Mouse (Mus musculus): ENCODE measurements around the gene Gnas. TPM values are rescaled to one million over a fixed set of nuclear protein-coding genes. Genes with fewer than 3 reads are reported as not detected.
"Not testable (repeated sequence)": the region's sequence is repeated elsewhere in the genome, so short reads cannot be mapped to it uniquely, and the experiment has no call there.

Gnas gene
- polyA plus RNA-seq, 1 experiment: 173 TPM

DNA sequence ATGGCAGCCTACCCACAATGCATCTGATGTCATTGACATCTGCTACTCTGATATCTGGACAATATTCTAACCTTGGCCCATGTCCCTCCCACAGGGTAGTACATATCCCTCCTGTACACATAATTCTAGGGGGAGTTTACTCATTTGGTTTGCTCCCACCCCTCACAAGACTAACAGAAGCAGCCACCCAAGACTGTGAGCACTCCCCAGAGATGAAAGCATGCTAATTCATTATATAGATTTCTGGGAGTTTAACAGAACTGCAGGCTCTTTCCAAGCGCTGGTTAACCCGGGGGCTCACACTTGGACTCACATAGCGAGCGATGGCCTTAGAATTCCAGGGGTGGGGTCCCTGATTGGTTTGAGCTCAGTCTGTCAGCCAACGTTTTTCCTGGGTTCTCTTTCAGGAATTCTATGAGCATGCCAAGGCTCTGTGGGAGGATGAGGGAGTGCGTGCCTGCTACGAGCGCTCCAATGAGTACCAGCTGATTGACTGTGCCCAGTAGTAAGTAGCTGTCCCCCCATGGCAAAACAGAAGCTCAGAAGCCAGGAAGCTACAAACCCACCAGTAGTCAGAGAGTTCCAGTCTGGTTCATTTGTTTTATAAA, 58.8 kb downstream of the Gnas start:
- WGBS: 88% methylated on average over 8 of the region's 8 CpGs
- Histone ChIP-seq H3K4me1 (ENCODE audit: control insufficient read depth, insufficient read depth, low read length) (no peaks in the 10 kb centered on the region; the same call in 1 of the 2 replicates), H3K27ac (ENCODE audit: control insufficient read depth, insufficient read depth, low read depth, low read length, poor library complexity) (no peak overlapping the region; the same call in 1 of the 2 replicates), H3K4me3 (replicated peaks; ENCODE audit: control insufficient read depth, low read depth, low read length) (no peak overlapping the region)
- TF ChIP-seq POLR2A (IDR thresholded peaks at IDR 0.05; ENCODE audit: borderline replicate concordance, control insufficient read depth, low read depth, low read length) (no peak), CTCF (IDR thresholded peaks at IDR 0.05; ENCODE audit: control insufficient read depth, insufficient read depth, low read length) (no peak)

DNA sequence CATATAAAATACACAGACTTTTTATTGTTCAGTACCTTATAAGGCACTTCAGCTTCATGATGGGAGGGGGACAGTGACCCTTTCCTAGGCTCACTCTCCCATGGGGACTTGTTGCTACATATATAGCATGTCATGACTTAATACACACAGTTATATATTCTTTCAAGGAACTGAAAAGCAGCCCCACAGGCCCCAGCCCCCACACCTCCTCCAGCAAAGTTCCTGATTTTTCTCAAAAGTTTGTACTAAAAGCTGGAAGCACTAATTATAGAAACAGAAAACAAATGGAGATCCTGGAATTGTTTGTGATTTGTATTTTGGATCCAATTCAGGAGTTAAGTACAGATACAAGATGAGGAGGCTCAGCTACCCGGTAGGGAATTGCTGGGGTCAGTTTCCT, 59.4 kb downstream of the Gnas start:
- no peaks in the 10 kb centered on the region; the same call in 1 of the 2 replicates for H3K4me1 ChIP-seq (ENCODE audit: control insufficient read depth, insufficient read depth, low read length)
- no peak overlapping the region for H3K4me3 ChIP-seq (replicated peaks; ENCODE audit: control insufficient read depth, low read depth, low read length)
- H3K27ac ChIP-seq (ENCODE audit: control insufficient read depth, insufficient read depth, low read depth, low read length, poor library complexity): no peak overlapping the region
- TF ChIP-seq CTCF (IDR thresholded peaks at IDR 0.05; ENCODE audit: control insufficient read depth, insufficient read depth, low read length) (no peak), POLR2A (IDR thresholded peaks at IDR 0.05; ENCODE audit: borderline replicate concordance, control insufficient read depth, low read depth, low read length) (no peak)
- WGBS: 17% methylated on average over 1 of the region's 1 CpGs

DNA sequence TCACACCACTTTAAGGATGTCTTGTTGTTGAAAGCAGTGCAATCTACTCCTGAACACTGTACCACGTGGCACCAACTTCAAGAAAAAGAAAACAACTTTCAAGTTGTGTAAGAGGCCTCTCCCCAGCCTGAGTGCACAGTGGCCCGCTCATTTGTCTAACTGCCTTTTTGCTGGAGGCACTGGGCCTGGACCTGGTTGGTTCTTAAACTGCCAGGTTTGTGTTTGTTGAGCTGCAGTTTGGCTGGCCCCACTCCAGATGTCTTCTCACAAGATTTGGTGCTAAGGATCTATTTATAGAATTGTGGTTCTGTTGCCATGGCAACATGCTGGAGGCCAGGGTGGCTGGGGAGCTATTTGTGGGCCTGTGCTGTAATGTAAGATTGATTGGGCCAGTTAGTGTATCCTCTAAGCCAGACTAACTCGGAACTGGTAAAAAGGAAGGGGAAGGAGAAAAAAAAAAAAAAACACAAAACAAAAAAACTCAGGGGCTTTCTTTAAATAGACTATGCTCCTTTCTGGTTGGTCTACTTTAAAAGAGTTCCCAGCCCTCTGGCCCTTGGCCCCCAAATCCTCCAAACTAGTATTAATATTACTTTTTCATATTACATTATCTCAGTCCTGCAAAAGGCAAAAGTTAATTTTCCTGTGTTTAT, 60.0 kb downstream of the Gnas start:
- H3K4me3 ChIP-seq (replicated peaks; ENCODE audit: control insufficient read depth, low read depth, low read length): no peak overlapping the region
- peak overlapping the region; percentile 64 for H3K27ac ChIP-seq (ENCODE audit: control insufficient read depth, insufficient read depth, low read depth, low read length, poor library complexity)

DNA sequence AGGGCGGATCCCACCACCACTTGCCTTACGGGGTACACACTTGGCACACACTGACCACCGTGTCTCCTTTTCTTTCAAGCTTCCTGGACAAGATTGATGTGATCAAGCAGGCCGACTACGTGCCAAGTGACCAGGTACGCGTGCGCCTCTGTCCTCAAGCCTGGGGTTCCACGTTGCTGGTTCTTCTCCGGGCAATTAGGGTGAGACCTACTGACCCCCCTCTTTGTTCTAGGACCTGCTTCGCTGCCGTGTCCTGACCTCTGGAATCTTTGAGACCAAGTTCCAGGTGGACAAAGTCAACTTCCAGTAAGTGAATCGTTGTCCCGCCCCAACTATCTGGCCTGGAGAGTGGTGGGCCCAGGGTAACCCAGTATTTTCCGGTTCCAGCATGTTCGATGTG, 60.9 kb downstream of the Gnas start:
- no peaks in the 10 kb centered on the region; the same call in 1 of the 2 replicates for H3K4me1 ChIP-seq (ENCODE audit: control insufficient read depth, insufficient read depth, low read length)
- TF ChIP-seq CTCF (IDR thresholded peaks at IDR 0.05; ENCODE audit: control insufficient read depth, insufficient read depth, low read length): no peak
- 87% methylated on average over 16 of the region's 16 CpGs for WGBS
- no peak overlapping the region for H3K27ac ChIP-seq (ENCODE audit: control insufficient read depth, insufficient read depth, low read depth, low read length, poor library complexity)
- no peak overlapping the region for H3K4me3 ChIP-seq (replicated peaks; ENCODE audit: control insufficient read depth, low read depth, low read length)

More for the DNA sequence above, 60.0 kb downstream of the Gnas start:
- H3K4me1 ChIP-seq (ENCODE audit: control insufficient read depth, insufficient read depth, low read length): no peaks in the 10 kb centered on the region; the same call in 1 of the 2 replicates
- WGBS: 6% methylated on average over 3 of the region's 3 CpGs
- no peak for TF ChIP-seq POLR2A (IDR thresholded peaks at IDR 0.05; ENCODE audit: borderline replicate concordance, control insufficient read depth, low read depth, low read length)
- TF ChIP-seq CTCF (IDR thresholded peaks at IDR 0.05; ENCODE audit: control insufficient read depth, insufficient read depth, low read length): no peak

DNA sequence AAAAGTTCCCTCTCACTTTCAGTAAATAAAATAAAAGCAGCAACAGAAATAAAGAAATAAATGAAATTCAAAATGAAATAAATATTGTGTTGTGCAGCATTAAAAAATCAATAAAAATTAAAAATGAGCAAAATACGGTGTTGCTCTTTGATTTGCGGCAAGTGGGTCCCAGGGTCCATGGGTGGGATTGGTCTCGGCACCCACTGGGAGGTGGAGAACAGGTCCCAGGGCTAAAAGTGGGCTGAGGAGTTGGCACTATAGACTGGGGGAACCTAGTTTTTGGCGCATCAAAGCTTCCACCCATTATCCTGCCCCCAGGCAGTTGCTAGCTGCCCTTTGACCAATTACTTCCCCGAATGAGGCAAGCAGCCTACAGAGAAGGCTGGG, 62.5 kb downstream of the Gnas start, which contains the start of gene Gm20721:
Gm20721 (minus strand) TSS at position 101 of the 387 bp plus-strand sequence.
- 94% methylated on average over 5 of the region's 5 CpGs for WGBS
- Histone ChIP-seq H3K4me3 (replicated peaks; ENCODE audit: control insufficient read depth, low read depth, low read length) (no peak within 1 kb of the TSS), H3K27ac (ENCODE audit: control insufficient read depth, insufficient read depth, low read depth, low read length, poor library complexity) (no peak within 1 kb of the TSS; the same call in 1 of the 2 replicates), H3K4me1 (ENCODE audit: control insufficient read depth, insufficient read depth, low read length) (no peaks in the 10 kb centered on the region; the same call in 1 of the 2 replicates)
- TF ChIP-seq POLR2A (IDR thresholded peaks at IDR 0.05; ENCODE audit: borderline replicate concordance, control insufficient read depth, low read depth, low read length): no peak
- no peak for TF ChIP-seq CTCF (IDR thresholded peaks at IDR 0.05; ENCODE audit: control insufficient read depth, insufficient read depth, low read length)

DNA sequence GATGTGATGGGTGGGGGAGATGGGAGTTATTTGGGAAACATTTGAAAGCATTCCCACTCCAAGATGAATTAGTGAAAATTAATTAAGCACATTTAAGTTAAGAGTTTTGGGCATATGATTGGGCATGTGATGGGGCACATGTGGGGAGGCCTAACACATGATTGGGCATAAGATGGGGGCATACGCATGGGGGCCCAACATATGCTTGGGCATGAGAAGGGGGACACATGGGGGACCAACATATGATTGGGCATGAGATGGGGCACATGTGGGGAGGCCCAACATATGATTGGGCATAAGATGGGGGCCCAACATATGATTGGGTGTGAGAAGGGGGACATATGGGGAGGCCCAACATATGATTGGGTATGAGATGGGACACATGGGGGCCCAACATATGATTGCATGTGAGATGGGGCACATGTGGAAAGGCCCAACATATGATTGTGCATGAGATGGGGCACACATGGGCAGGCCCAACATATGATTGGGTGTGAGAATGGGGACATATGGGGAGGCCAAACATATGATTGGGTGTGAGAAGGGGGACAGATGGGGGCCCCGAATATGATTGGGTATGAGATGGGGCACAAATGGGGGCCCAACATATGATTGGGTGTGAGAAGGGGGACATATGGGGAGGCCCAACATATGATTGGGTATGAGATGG, 63.0 kb downstream of the Gnas start:
- 90% methylated on average over 2 of the region's 2 CpGs for WGBS
- not testable (repeated sequence) for H3K4me3 ChIP-seq (replicated peaks; ENCODE audit: control insufficient read depth, low read depth, low read length)

DNA sequence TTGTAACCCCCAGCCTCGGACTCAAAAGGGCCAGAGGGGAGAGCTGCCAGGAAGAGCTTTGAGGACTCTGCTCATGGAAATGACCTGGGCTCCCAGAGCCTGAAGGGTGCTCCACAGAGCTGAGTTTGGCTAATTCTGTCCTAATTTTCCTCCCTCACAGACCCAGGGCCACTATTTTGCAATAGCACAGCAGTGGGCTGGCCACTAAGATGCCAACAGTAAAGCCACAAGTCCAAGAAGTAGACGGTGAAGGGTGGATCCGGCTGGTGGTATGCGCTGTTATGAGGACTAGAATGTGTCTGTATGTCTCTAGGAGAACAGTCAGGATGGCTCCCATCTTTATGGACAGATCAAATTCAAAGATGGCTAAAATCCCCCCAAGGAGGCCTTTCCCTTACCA, 74.4 kb downstream of the Gnas start:
- no peak overlapping the region for H3K27ac ChIP-seq (ENCODE audit: control insufficient read depth, insufficient read depth, low read depth, low read length, poor library complexity)
- 76% methylated on average over 4 of the region's 4 CpGs for WGBS

More for the DNA sequence above, 63.0 kb downstream of the Gnas start:
- not testable (repeated sequence) for H3K27ac ChIP-seq (ENCODE audit: control insufficient read depth, insufficient read depth, low read depth, low read length, poor library complexity); H3K4me1 ChIP-seq (ENCODE audit: control insufficient read depth, insufficient read depth, low read length)

DNA sequence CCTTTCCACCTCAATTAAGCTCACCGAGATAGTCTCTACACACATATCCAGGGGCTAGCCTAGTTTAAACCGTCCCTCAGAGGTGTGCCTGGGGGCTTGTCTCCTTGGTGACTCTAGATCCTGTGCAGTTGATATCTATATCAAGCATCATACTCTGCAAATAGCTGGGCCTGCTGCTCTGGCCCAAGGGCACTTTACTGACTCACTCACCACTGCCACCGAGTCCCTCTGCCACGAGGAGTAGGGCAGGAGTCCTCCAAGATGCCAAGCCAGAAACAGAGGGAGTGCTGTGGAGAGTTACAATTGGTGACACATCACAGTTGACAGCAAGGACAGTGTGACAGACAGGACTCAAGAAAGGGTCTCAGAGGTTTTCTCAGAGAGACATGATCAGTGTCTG, 75.5 kb downstream of the Gnas start:
- Histone ChIP-seq H3K4me1 (ENCODE audit: control insufficient read depth, insufficient read depth, low read length) (no peaks in the 10 kb centered on the region), H3K27ac (ENCODE audit: control insufficient read depth, insufficient read depth, low read depth, low read length, poor library complexity) (no peak overlapping the region), H3K4me3 (replicated peaks; ENCODE audit: control insufficient read depth, low read depth, low read length) (no peak overlapping the region)
- WGBS: 75% methylated on average over 4 of the region's 4 CpGs
- TF ChIP-seq CTCF (IDR thresholded peaks at IDR 0.05; ENCODE audit: control insufficient read depth, insufficient read depth, low read length): no peak
- TF ChIP-seq POLR2A (IDR thresholded peaks at IDR 0.05; ENCODE audit: borderline replicate concordance, control insufficient read depth, low read depth, low read length): no peak

More for the DNA sequence above, 74.4 kb downstream of the Gnas start:
- TF ChIP-seq CTCF (IDR thresholded peaks at IDR 0.05; ENCODE audit: control insufficient read depth, insufficient read depth, low read length) (no peak), POLR2A (IDR thresholded peaks at IDR 0.05; ENCODE audit: borderline replicate concordance, control insufficient read depth, low read depth, low read length) (no peak)
- no peaks in the 10 kb centered on the region for H3K4me1 ChIP-seq (ENCODE audit: control insufficient read depth, insufficient read depth, low read length)
- no peak overlapping the region for H3K4me3 ChIP-seq (replicated peaks; ENCODE audit: control insufficient read depth, low read depth, low read length)
